Mouse (Mus musculus): Measurements from ENCODE around the gene Pigp.
A peak's percentile ranks its signal among the peaks of the same experiment; 100 is the strongest.

Pigp gene

GRCm38 (mm10) chr16:94371301-94371931 is at the start of gene Pigp:
TSS of gene Pigp (minus strand) at chr16:94371842.
- peak; percentile 87 for DNase-seq (ENCODE audit: low spot score)

- no peak for DNase-seq (ENCODE audit: low spot score)
Measured at GRCm38 (mm10) chr16:94420498-94420897, 48.9 kb upstream of the Pigp start.

- no peak for DNase-seq (ENCODE audit: low spot score)
Measured at GRCm38 (mm10) chr16:94414151-94414550, 42.5 kb upstream of the Pigp start.

GRCm38 (mm10) chr16:94412760-94413159 is 41.1 kb upstream of the Pigp start:
- DNase-seq (ENCODE audit: low spot score), result no peak

GRCm38 (mm10) chr16:94412198-94412597 is 40.6 kb upstream of the Pigp start:
- no peak for DNase-seq (ENCODE audit: low spot score)

GRCm38 (mm10) chr16:94411287-94411686 is 39.6 kb upstream of the Pigp start:
- DNase-seq (ENCODE audit: low spot score), result no peak

GRCm38 (mm10) chr16:94402185-94402584 is 30.5 kb upstream of the Pigp start:
- peak; percentile 27 for DNase-seq (ENCODE audit: low spot score)

GRCm38 (mm10) chr16:94401636-94402035 is 30.0 kb upstream of the Pigp start:
- no peak for DNase-seq (ENCODE audit: low spot score)

GRCm38 (mm10) chr16:94399141-94399540 is 27.5 kb upstream of the Pigp start:
- DNase-seq (ENCODE audit: low spot score), result no peak

GRCm38 (mm10) chr16:94396641-94397040 is 25.0 kb upstream of the Pigp start:
- DNase-seq (ENCODE audit: low spot score), result no peak

- no peak for DNase-seq (ENCODE audit: low spot score)
Measured at GRCm38 (mm10) chr16:94395051-94395450, 23.4 kb upstream of the Pigp start.

GRCm38 (mm10) chr16:94392299-94392698 is 20.7 kb upstream of the Pigp start:
- no peak for DNase-seq (ENCODE audit: low spot score)

- no peak for DNase-seq (ENCODE audit: low spot score)
Measured at GRCm38 (mm10) chr16:94387690-94388089, 16.0 kb upstream of the Pigp start.

GRCm38 (mm10) chr16:94383277-94383676 is 11.6 kb upstream of the Pigp start:
- no peak for DNase-seq (ENCODE audit: low spot score)

GRCm38 (mm10) chr16:94379386-94379785 is 7.7 kb upstream of the Pigp start:
- DNase-seq (ENCODE audit: low spot score), result no peak

- DNase-seq (ENCODE audit: low spot score), result peak; percentile 80
Measured at GRCm38 (mm10) chr16:94370915-94371300, 734 bp downstream of the Pigp start.

GRCm38 (mm10) chr16:94370173-94370914 is 1.3 kb downstream of the Pigp start, which contains the start of gene Ttc3:
TSS of gene Ttc3 (plus strand) at chr16:94370618.
- DNase-seq (ENCODE audit: low spot score), result peak; percentile 85

GRCm38 (mm10) chr16:94369596-94370172 is 2.0 kb downstream of the Pigp start:
- peak; percentile 56 for DNase-seq (ENCODE audit: low spot score)

- DNase-seq (ENCODE audit: low spot score), result no peak
Measured at GRCm38 (mm10) chr16:94365435-94365834, 6.2 kb downstream of the Pigp start.

- no peak for DNase-seq (ENCODE audit: low spot score)
Measured at GRCm38 (mm10) chr16:94363814-94364213, 7.8 kb downstream of the Pigp start.

GRCm38 (mm10) chr16:94362174-94362873 is 9.3 kb downstream of the Pigp start:
- peak; percentile 63 for DNase-seq (ENCODE audit: low spot score)

GRCm38 (mm10) chr16:94360578-94361350 is 10.9 kb downstream of the Pigp start:
- DNase-seq (ENCODE audit: low spot score), result no peak

Data from adipocyte (in vitro differentiated cells).